Mouse (Mus musculus) effector memory CD4-positive, alpha-beta T cell, adult 5 months (primary cell): ENCODE measurements around the gene Tnr. TPM values are rescaled to one million over a fixed set of nuclear protein-coding genes. Genes with fewer than 3 reads are reported as not detected.

Source experiments
- polyA plus RNA-seq: library from polyadenylated mRNA; unstranded; fragments of 100-300 nt; shearing (Covaris generic); gene quantifications from one replicate; pipeline ENCODE4 v1.2.1, GENCODE M21; 2017

Gene Tnr
- polyA plus RNA-seq: 0.05 TPM

GRCm38 (mm10) chr1:159523578-159523977 is at the start of gene Tnr:
Gene Tnr (plus strand): TSS chr1:159523769.

